Mouse (Mus musculus) bone marrow macrophage, adult 2 months (primary cell): ENCODE measurements around the gene 4930451I11Rik.

Experiments used
- CTCF ChIP-seq: IDR thresholded peaks from 2 replicates; pipeline ENCODE4 v1.5.1; 2012; ENCODE audit warnings: low read depth, mild to moderate bottlenecking, low read length, moderate library complexity
- POLR2A ChIP-seq: IDR thresholded peaks from 2 replicates; pipeline ENCODE4 v1.6.1; 2012; ENCODE audit warnings: mild to moderate bottlenecking, low read depth, low read length, borderline replicate concordance

- no peak for TF ChIP-seq CTCF
- TF ChIP-seq POLR2A, result no peak
Measured at GRCm38 (mm10) chr7:126860987-126861386, 29.5 kb upstream of the 4930451I11Rik start.
